Mouse (Mus musculus) hindbrain, embryonic 14.5 days (tissue): ENCODE measurements at regions not wholly inside any gene's neighbourhood (a gene's known extent, or its start where the extent isn't known, plus 50 kb on each side); places are given as distances from the start of the nearest gene placed in this dataset.

Experiments
- ATAC-seq: fragments of 200-750 bp; cut with Nextera tagmentation; 2 replicates; pipeline ENCODE4 v1.8.0; 2017; ENCODE audit warnings: moderate number of reproducible peaks, mild to moderate bottlenecking, moderate TSS enrichment, moderate library complexity; ENCODE audit not compliant: low FRiP score
- DNase-seq: peaks from one replicate; pipeline ENCODE4 v3.0.0-alpha.2; 2015; ENCODE audit warnings: low spot score
- H3K27ac ChIP-seq: fragments of 300-500 bp; sonication (generic); 2 replicates; pipeline ENCODE4 v1.5.1; 2014; ENCODE audit warnings: mild to moderate bottlenecking, moderate library complexity
- H3K27me3 ChIP-seq: fragments of 300-500 bp; sonication (generic); 2 replicates; pipeline ENCODE4 v1.6.1; 2014; ENCODE audit warnings: mild to moderate bottlenecking, low read length, mixed read lengths; ENCODE audit not compliant: control insufficient read depth, insufficient read depth
- H3K36me3 ChIP-seq: fragments of 300-500 bp; sonication (generic); replicated peaks from 2 replicates; pipeline ENCODE4 v1.6.1; 2014; ENCODE audit not compliant: control insufficient read depth, insufficient read depth
- H3K4me1 ChIP-seq: fragments of 300-500 bp; sonication (generic); replicated peaks from 2 replicates; pipeline ENCODE4 v1.6.1; 2014; ENCODE audit warnings: antibody characterized with exemption, low read length, mixed read lengths; ENCODE audit not compliant: control insufficient read depth, insufficient read depth
- H3K4me2 ChIP-seq: fragments of 300-500 bp; sonication (generic); replicated peaks from 2 replicates; pipeline ENCODE4 v1.6.1; 2014; ENCODE audit warnings: mild to moderate bottlenecking, moderate library complexity
- H3K4me3 ChIP-seq: fragments of 300-500 bp; sonication (generic); replicated peaks from 2 replicates; pipeline ENCODE4 v1.5.1; 2014; ENCODE audit warnings: mild to moderate bottlenecking, low read length
- H3K9ac ChIP-seq: fragments of 300-500 bp; sonication (generic); 2 replicates; pipeline ENCODE4 v1.6.1; 2014
- H3K9me3 ChIP-seq: fragments of 300-500 bp; sonication (generic); 2 replicates; pipeline ENCODE4 v1.6.1; 2016; ENCODE audit warnings: low read length; ENCODE audit not compliant: control insufficient read depth
- WGBS: fragments of 180-500 bp; shearing (Covaris S2); extraction: QIAGEN DNeasy Blood & Tissue Kit; methylation state at CpG from one replicate; pipeline ENCODE4 v1.1.7; 2014; 5-methylcytosine and 5-hydroxymethylcytosine counted together

DNA sequence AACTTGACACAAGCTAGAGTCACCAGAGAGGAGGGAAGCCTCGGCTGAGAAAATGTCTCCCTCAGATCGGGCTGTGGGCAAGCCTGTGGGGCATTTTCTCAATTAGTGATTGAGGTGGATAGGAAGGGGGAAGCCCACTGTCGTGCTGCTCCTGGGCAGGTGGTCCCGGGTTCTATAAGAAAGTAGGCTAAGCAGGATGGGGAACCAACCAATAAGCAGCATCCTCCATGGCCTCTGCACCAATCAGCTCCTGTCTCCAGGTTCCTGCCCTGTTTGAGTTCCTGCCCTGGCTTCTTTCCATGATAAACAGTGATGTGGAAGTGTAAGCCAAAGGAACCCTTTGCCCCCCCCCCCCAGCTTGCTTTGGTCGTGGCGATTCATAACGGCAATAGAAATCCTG, 100.9 kb downstream of the Ddx11 start:
- ATAC-seq, result 0 out of 2 replicates have a peak, but pooled peaks have one; percentile 40
- Histone ChIP-seq H3K36me3 (no peaks in the 10 kb centered on the region), H3K27me3 (no peaks in the 10 kb centered on the region), H3K4me1 (no peaks in the 10 kb centered on the region), H3K4me2 (no peak overlapping the region), H3K4me3 (no peak overlapping the region), H3K27ac (no peak overlapping the region), H3K9ac (no peak overlapping the region), H3K9me3 (no peaks in the 10 kb centered on the region)
- DNase-seq, result no peak
- WGBS, result 56% methylated on average over 7 of the region's 7 CpGs

DNA sequence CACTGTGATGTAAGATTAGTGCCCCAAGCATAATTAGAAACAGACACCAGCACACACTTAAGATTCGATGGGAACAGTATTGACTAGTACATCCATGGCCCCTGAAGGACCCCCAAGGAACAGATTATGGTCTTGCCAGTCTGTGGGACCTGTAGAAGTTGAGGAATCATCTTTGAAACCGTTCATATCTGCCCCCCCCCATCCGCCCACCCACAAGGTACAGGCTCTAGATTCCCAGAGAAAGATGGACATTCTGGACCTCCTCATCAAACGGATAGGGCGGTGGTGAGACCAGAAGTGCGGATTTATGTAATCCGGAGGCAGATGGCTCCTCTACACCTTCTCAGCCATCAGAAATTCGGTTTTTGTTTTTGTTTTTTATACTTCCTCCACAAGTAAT, 109.1 kb downstream of the Ddx11 start:
- 83% methylated on average over 8 of the region's 8 CpGs for WGBS
- Histone ChIP-seq H3K36me3 (no peaks in the 10 kb centered on the region), H3K4me1 (peaks cover 3% of the 10 kb centered on the region; the same call in 1 of the 2 replicates), H3K9ac (no peak overlapping the region), H3K9me3 (no peaks in the 10 kb centered on the region), H3K4me3 (no peak overlapping the region), H3K4me2 (no peak overlapping the region), H3K27ac (no peak overlapping the region), H3K27me3 (no peaks in the 10 kb centered on the region)
- ATAC-seq (no peak), DNase-seq (no peak)

DNA sequence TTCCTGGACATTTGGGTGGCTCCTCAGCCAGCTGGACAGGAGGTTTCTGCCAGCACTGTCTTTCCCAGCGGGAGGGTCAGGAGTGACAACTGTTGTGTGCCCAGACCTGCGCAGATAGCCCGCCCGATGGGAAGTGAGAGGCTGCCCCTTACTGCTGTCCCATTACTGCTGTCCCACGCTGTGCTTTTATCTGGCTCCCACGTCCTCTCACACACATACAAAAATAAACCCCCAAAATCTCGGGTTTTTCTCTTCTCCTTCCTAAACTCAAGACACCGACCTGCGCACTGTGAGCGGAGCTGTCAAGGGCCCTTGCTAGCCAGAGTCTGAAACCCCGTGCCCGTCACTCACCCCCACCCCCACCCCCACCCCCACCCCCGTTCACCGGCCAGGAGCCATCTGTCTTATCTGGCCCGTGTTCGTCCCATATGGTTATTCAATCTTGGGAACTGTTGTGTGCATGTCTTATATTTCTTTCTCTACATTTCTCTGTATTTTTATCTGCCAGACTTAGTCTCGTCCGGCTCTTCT, 109.6 kb downstream of the Ddx11 start:
- Histone ChIP-seq H3K27me3 (no peaks in the 10 kb centered on the region), H3K36me3 (no peaks in the 10 kb centered on the region), H3K4me1 (peaks cover 3% of the 10 kb centered on the region; the same call in 1 of the 2 replicates), H3K9ac (no peak overlapping the region), H3K9me3 (no peaks in the 10 kb centered on the region), H3K4me2 (no peak overlapping the region), H3K4me3 (no peak overlapping the region), H3K27ac (no peak overlapping the region)
- DNase-seq (no peak), ATAC-seq (no peak)
- 56% methylated on average over 18 of the region's 18 CpGs for WGBS

DNA sequence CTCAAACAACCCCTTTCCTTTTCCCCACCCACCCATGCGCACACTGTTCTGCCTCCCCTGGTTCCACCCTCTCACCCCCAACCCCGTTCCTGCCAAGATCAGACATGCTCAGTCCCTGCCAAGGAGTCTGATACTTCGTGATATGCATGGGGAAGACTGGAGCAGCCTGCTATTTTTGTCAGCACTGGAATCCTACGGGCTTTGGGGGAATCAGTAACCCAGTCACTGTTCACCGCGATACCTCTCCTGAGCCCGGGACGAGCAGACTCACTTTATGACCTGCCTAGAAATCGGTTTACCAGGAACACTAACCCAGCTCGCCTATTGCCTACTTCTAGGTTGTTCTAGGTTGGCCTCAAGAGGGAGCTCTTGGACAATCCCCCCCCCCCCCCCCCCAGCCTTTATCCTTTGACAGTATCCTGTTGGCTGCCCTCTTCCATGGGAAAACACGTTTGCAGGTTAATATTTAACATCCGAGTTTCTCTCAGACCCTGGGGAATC, 110.2 kb downstream of the Ddx11 start:
- Histone ChIP-seq H3K4me1 (peaks cover 3% of the 10 kb centered on the region; the same call in 1 of the 2 replicates), H3K4me2 (no peak overlapping the region), H3K36me3 (no peaks in the 10 kb centered on the region), H3K27me3 (no peaks in the 10 kb centered on the region), H3K9ac (no peak overlapping the region), H3K4me3 (no peak overlapping the region), H3K9me3 (no peaks in the 10 kb centered on the region), H3K27ac (no peak overlapping the region)
- DNase-seq (no peak), ATAC-seq (no peak)
- WGBS, result 45% methylated on average over 12 of the region's 12 CpGs

DNA sequence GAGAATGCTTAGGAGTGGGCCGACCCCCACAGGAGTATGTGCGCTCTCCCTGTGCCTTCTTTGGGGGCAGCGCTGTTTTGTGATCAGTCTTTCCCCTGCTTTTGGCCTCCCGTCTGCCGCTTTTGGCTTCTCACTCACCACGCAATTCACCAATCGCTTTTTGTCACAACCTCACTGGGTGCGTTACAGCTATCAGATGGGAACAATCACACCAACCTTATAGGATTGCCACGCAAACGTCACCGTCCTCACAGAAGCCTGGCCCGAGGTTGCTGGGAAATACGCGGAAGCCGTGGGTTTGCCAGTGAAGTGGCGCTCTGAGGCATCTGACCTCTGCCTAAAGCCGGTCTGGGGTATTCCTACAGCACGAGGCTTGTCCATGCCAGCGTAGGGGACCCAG, 111.1 kb downstream of the Ddx11 start:
- Histone ChIP-seq H3K4me2 (no peak overlapping the region), H3K27ac (no peak overlapping the region), H3K27me3 (no peaks in the 10 kb centered on the region), H3K36me3 (no peaks in the 10 kb centered on the region), H3K9me3 (no peaks in the 10 kb centered on the region), H3K9ac (no peak overlapping the region), H3K4me1 (peaks cover 3% of the 10 kb centered on the region; the same call in 1 of the 2 replicates), H3K4me3 (no peak overlapping the region)
- 84% methylated on average over 19 of the region's 19 CpGs for WGBS
- DNase-seq (no peak), ATAC-seq (no peak)

DNA sequence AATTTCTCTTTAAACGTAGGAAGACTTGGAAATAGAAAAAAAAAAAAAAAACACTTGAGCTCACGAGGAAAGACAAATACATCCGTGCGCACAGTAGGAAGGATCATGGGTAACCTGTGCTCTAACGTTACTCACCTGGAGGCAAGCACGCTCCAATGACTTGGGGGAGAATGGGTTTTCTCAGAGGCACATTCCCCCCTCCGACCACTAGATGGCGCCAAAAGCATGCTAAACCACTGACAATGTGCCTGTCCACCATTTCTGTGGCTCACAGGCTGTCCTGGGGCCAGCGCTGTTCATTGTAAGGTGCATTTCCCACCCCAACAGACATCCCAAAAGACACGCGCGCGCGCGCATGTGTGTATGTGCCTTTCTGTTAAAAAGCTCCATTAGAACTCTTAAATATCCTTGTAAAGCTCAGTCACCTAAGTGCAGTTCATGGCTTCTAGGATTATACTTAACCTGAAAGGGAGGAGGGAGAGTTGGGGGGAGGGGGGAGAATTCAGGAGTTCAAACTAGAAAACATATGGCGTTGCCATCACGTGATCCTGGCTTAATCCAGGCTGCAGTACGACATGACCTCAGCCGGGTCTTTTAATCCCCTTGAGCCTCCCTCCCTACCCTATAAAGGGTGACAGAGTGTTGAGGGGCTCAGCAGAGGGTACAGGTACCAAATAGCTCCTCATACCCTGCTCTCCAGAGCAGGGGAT, 111.9 kb downstream of the Ddx11 start:
- H3K4me3 ChIP-seq, result peak overlapping the region; percentile 20
- peak; percentile 84 for ATAC-seq
- peak overlapping the region; percentile 48 for H3K9ac ChIP-seq
- DNase-seq, result peak; percentile 94
- 4% methylated on average over 19 of the region's 19 CpGs for WGBS
- H3K27me3 ChIP-seq, result no peaks in the 10 kb centered on the region
- H3K27ac ChIP-seq, result no peak overlapping the region; the same call in 1 of the 2 replicates
- peak overlapping the region; percentile 55 for H3K4me2 ChIP-seq
- no peaks in the 10 kb centered on the region for H3K9me3 ChIP-seq
- H3K4me1 ChIP-seq, result peaks cover 3% of the 10 kb centered on the region; the same call in 1 of the 2 replicates
- H3K36me3 ChIP-seq, result no peaks in the 10 kb centered on the region

DNA sequence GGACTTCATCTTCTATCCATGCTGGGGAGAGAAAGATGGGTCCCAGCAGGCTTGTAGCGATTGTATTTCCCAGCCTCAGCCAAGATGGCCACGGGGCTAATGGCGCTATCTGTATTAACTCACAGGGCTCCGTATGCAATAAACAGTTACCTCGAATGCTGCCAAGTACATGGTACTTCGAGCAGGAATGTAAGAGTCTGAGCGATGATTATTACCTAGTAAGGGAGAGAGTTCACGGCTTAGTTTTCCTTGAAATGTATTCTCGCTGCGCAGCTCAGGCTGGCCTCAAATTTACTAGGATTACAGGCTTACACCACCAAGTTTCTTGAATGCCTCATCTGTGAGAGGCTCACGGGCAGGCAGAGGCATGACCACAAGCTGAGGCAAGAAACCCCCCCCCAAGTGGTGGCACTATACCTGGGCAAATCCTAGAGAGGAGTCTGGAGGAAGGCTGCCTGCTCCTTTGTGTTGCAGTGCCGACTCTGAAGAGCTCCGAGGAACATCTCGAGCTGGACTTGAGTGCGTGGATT, 112.6 kb downstream of the Ddx11 start:
- Histone ChIP-seq H3K9me3 (no peaks in the 10 kb centered on the region), H3K4me2 (peak overlapping the region; percentile 55), H3K4me1 (peaks cover 3% of the 10 kb centered on the region; the same call in 1 of the 2 replicates), H3K36me3 (no peaks in the 10 kb centered on the region), H3K9ac (peak overlapping the region; percentile 48), H3K4me3 (no peak overlapping the region), H3K27me3 (no peaks in the 10 kb centered on the region), H3K27ac (no peak overlapping the region; the same call in 1 of the 2 replicates)
- DNase-seq (peak; percentile 51), ATAC-seq (no peak; the same call in 1 of the 2 replicates)
- WGBS, result 72% methylated on average over 15 of the region's 15 CpGs

DNA sequence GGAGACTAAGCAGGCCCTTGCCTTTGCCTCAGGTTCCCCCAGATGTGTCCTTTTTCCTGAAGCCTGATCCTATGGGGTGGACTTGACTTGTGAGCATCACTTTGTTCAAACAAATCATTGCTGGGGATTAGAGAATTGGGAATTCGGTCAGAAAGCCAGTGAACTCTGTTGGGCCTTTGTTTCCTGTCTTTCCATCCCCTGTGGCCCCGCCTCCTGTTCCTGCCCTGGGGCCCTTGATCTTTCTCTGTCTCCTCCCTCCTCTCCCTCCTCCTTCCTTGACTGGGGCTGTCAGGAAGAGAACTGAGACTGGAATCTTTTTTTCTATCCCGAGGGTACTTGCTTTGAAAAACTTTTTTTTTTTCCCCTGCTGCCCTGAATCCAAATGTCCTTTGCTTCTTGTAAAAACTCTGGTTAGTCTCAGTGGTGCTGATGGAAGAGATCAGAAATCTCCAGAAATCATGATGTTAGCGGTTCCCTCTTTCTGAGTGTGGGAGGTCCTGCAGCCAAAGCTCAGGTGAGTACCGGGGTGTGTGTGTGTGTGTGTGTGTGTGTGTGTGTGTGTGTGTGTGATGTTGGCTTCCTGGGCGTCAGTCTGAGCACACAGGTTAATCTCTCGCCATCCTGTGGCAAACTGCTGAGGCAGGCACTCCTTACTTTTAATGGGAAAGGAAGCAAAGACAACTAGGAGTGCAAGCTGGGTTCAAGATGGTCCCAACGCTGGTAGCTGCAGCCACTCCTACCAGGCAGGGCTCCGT, 118.7 kb downstream of the Ddx11 start:
- H3K27me3 ChIP-seq, result no peaks in the 10 kb centered on the region
- WGBS, result 16% methylated on average over 9 of the region's 9 CpGs
- H3K9me3 ChIP-seq, result no peaks in the 10 kb centered on the region
- DNase-seq (no peak), ATAC-seq (no peak)
- no peak overlapping the region for H3K4me3 ChIP-seq
- H3K4me1 ChIP-seq, result peaks cover 6% of the 10 kb centered on the region; the same call in 1 of the 2 replicates
- peak overlapping the region; percentile 38; the same call in 1 of the 2 replicates for H3K27ac ChIP-seq
- peak overlapping the region; percentile 10; the same call in 1 of the 2 replicates for H3K4me2 ChIP-seq
- no peak overlapping the region for H3K9ac ChIP-seq
- no peaks in the 10 kb centered on the region for H3K36me3 ChIP-seq

DNA sequence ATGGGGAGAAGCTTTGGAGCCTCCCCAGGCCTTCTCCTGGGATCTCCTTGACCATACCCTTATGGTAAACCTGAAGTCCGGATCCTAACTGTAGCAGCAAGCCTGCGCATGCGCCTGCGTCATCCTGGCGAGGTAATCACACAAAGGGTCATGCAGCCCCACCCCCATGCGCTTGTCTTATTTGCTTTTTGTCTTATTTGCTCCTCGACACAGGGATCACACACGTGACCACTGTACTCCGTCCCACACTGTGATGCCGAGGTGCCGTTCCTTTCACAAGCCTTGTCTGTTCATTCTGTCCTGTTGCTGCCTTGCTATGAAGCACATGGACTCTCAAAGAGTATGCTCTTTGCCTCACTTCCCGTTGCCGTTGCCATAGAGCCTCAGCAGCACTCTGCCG, 120.9 kb downstream of the Ddx11 start:
- ATAC-seq (no peak), DNase-seq (no peak)
- Histone ChIP-seq H3K27ac (no peak overlapping the region), H3K4me3 (no peak overlapping the region), H3K36me3 (no peaks in the 10 kb centered on the region), H3K9ac (no peak overlapping the region), H3K27me3 (no peaks in the 10 kb centered on the region), H3K4me2 (no peak overlapping the region), H3K4me1 (peaks cover 6% of the 10 kb centered on the region; the same call in 1 of the 2 replicates), H3K9me3 (no peaks in the 10 kb centered on the region)
- 94% methylated on average over 14 of the region's 14 CpGs for WGBS
